In the genomic region with DNA sequence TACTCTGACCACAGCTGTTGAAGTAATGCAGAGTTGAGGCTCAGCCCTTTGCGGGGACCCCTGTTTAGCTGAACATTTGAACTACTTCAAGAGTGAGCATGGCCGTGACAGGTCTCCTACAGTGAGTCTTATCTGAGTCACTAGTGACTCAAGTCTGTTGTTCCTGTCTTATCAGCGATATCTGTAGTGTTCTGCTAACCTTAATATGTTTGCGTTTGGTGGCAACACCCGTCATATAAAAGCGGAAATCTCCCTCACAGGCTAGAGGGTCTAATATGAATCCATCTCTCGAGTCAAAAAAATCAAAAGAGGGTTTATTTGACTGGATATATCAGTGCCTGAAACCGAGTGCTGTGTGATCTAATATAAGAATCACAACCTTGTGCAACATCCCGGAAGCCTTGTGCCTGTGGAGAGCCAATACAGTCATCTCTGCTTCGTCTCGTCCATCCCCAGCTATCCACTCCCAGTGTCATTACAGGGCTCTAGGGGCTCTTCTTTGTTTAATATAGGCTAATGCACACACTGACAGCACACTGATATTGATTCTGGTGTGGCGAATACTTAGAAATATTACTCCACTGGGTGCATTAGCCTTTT, we compare ENCODE assay signal across 13 mouse cellular contexts. TPM values are rescaled to one million over a fixed set of nuclear protein-coding genes. Genes with fewer than 3 reads are reported as not detected.
DNase-seq lines count a peak whose midpoint lies in the region; ATAC-seq and TF ChIP-seq lines count a peak whose summit lies in the region.
"Had no signal": no experiment of that assay in that cellular context is flagged by ENCODE, and none has a peak within 500 bp of the region (broad histone marks: within the 10 kb centered on the region; RNA-seq: fewer than 3 reads in every experiment).

No protein-coding gene starts in this region.

- no peak overlapping the region for H3K4me2 ChIP-seq in intestine, embryonic 15.5 days (replicated peaks)
- peak overlapping the region; percentile 64 for H3K4me2 ChIP-seq in neural tube, embryonic 12.5 days (replicated peaks)

- no peak overlapping the region for H3K4me3 ChIP-seq in embryonic fibroblast, embryonic 13.5 days (ENCODE audit: insufficient read depth, low read length)
- no peak overlapping the region for H3K4me3 ChIP-seq in intestine, embryonic 15.5 days (replicated peaks)
- H3K4me3 ChIP-seq in neural tube, embryonic 12.5 days, result no peak overlapping the region

- H3K27me3 ChIP-seq in intestine, embryonic 15.5 days (replicated peaks), result no peaks in the 10 kb centered on the region
- H3K27me3 ChIP-seq in neural tube, embryonic 12.5 days (replicated peaks), result no peaks in the 10 kb centered on the region
- H3K27me3 ChIP-seq: Patski had no signal

- peaks cover 2% of the 10 kb centered on the region; the same call in 1 of the 2 replicates for H3K4me1 ChIP-seq in embryonic fibroblast, embryonic 13.5 days (ENCODE audit: control insufficient read depth, insufficient read depth, low read length)
- H3K4me1 ChIP-seq in intestine, embryonic 15.5 days (replicated peaks), result peaks cover 6% of the 10 kb centered on the region; the same call in 1 of the 2 replicates
- H3K4me1 ChIP-seq in neural tube, embryonic 12.5 days, result peaks cover 29% of the 10 kb centered on the region

- peak; percentile 52 for ATAC-seq in intestine, embryonic 15.5 days
- ATAC-seq in neural tube, embryonic 12.5 days (ENCODE audit: low FRiP score, low read depth), result no peak
- ATAC-seq: Patski had no signal

- 57% methylated on average over 12 of the region's 12 CpGs for WGBS in intestine, embryonic 15.5 days
- 79% methylated on average over 12 of the region's 12 CpGs for WGBS in neural tube, embryonic 12.5 days

- DNase-seq in adrenal gland, adult 2 months, result peak; percentile 34
- DNase-seq in adrenal gland, postnatal 10 days, result no peak
- no peak for DNase-seq in spleen, adult 18-20 months
- DNase-seq in spleen, postnatal 14 days (ENCODE audit: low spot score in 2 of 2), result no peak
- DNase-seq in gastrocnemius, postnatal 14 days, result no peak
- DNase-seq: kidney, adult 8-10 months; thymus, adult 18-20 months had no signal

- intact Hi-C loops in gastrocnemius, postnatal 14 days (cut with DNase I; ENCODE audit: low total_unique reads), result no loop called here

- no peak for TF ChIP-seq CTCF in embryonic fibroblast, embryonic 13.5 days (IDR thresholded peaks at IDR 0.05; ENCODE audit: borderline replicate concordance, insufficient read depth, low read length)

- no peak for TF ChIP-seq POLR2A in embryonic fibroblast, embryonic 13.5 days (IDR thresholded peaks at IDR 0.05; ENCODE audit: low read depth, low read length)

- H3K27ac ChIP-seq in embryonic fibroblast, embryonic 13.5 days (ENCODE audit: insufficient read depth, low read length), result 0 out of 2 replicates have a peak overlapping the region, but pooled peaks have one; percentile 12
- no peak overlapping the region for H3K27ac ChIP-seq in intestine, embryonic 15.5 days
- no peak overlapping the region for H3K27ac ChIP-seq in neural tube, embryonic 12.5 days
- H3K27ac ChIP-seq: liver, embryonic 14.5 days; macrophage had no signal

- no peaks in the 10 kb centered on the region for H3K36me3 ChIP-seq in intestine, embryonic 15.5 days
- H3K36me3 ChIP-seq in neural tube, embryonic 12.5 days, result 0 out of 2 replicates have a peak, but pooled peaks cover 3% of the 10 kb centered on the region

- no peak overlapping the region for H3K9ac ChIP-seq in intestine, embryonic 15.5 days
- 0 out of 2 replicates have a peak overlapping the region, but pooled peaks have one; percentile 9 for H3K9ac ChIP-seq in neural tube, embryonic 12.5 days
- H3K9ac ChIP-seq: liver, embryonic 14.5 days had no signal

- H3K9me3 ChIP-seq in intestine, embryonic 15.5 days, result no peaks in the 10 kb centered on the region
- no peaks in the 10 kb centered on the region for H3K9me3 ChIP-seq in neural tube, embryonic 12.5 days

RNA-seq across cellular contexts. Expression of gene Akap6, which starts 3.3 kb away (rescaled TPM):
- 1 to 10 TPM; 2.3 to 2.6 TPM for total RNA-seq in adrenal gland, adult 2 months (2021)
- 0.15 and 0.24 TPM in 2 replicates for polyA plus RNA-seq in adrenal gland, adult 2 months (2012; rRNA removed)
- 10 to 100 TPM in 1 of 2 experiments, 1 to 10 TPM in 1; 4.2 to 11.6 TPM for total RNA-seq in adrenal gland, postnatal 10 days (2021)
- polyA plus RNA-seq in embryonic fibroblast, embryonic 13.5 days (2011; ENCODE audit: insufficient read length, low read depth, missing spikeins), result 1.3 and 1.8 TPM in 2 replicates
- polyA plus RNA-seq in intestine, embryonic 15.5 days (2015; fragmentation: Nextera tagmentation; extraction: Ambion mirVana), result 1.9 and 2.1 TPM in 2 replicates
- 27.6 and 29.5 TPM in 2 replicates for polyA plus RNA-seq in neural tube, embryonic 12.5 days (2016; fragmentation: Nextera tagmentation; extraction: Ambion mirVana)
- total RNA-seq in gastrocnemius, postnatal 14 days (2021), result 10 to 100 TPM; 40.3 to 48.2 TPM
